Mouse (Mus musculus) heart, adult 18-20 months (tissue): Measurements from ENCODE around the gene Glyat. TPM values are rescaled to one million over a fixed set of nuclear protein-coding genes. Genes with fewer than 3 reads are reported as not detected.

Source experiments
- DNase-seq, 2 experiments: peaks; one replicate each; pipeline ENCODE4 v3.0.0; 2021 to 2022; ENCODE audit warnings: mixed read lengths in 1 of 2
- total RNA-seq, 2 experiments: library from RNA; stranded (reverse); gene quantifications; 2 replicates each; pipeline ENCODE4 v1.2.3; 2021

The Glyat gene
- total RNA-seq, 2 experiments from 2014 or later = not detected

- DNase-seq = no peak
Observed at GRCm38 (mm10) chr19:12684638-12685037, 51.5 kb downstream of the Glyat start.

DNA sequence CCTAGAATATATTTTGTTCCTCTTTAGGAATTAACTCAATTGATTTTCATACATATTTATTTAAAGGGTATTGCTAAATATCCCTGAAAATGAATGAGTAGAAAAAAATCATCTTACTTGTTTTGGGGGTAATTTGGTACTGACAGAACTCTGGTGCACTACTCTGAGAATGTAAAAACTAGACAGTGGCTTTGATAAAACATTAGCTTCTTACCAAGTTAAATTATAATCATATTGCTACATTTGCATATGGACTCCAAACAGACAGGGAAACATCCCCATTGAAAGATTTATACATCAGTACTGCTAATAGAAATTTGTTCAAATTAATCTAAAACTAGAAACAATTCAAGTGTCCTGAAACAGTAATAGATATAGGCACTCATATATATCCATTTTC is 52.1 kb downstream of the Glyat start:
- no peak for DNase-seq

- no peak for DNase-seq
Observed at GRCm38 (mm10) chr19:12695590-12695989, 62.5 kb downstream of the Glyat start, which contains the start of gene Keg1. Gene Keg1, plus strand, starts transcription at chr19:12695786.

DNA sequence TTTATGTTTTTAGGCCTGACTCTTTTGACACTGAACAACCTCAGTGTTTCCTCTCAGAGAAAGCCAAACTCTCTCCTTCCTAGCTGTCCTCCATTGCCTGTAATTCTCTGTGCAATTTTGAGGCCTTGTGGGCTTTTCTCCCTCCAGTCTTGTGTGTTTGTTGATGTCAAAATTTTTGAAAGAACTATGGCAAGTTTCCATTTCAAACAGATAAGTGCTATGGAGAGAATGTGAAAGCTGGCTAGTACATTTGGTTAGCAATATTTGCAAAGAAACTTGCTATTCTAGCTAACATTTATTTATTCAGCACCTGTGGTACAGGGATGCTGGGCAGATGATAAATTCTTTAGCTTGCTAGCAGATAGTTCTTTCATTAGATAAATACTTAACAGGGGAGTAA is 63.1 kb downstream of the Glyat start:
- DNase-seq = no peak

Other genes starting within 250 kb of the Glyat start
- not detected for gene Olfr1440, start 246.0 kb upstream of the Glyat start, total RNA-seq
- not detected for gene Olfr1441, start 215.9 kb upstream of the Glyat start, total RNA-seq
- gene Pfpl, start 205.4 kb upstream of the Glyat start, total RNA-seq = not detected
- 1 to 10 TPM; 7.6 to 9.6 TPM for gene Mpeg1, start 172.5 kb upstream of the Glyat start, total RNA-seq
- gene Dtx4, start 131.9 kb upstream of the Glyat start, total RNA-seq = 1 to 10 TPM; 4.8 to 6.1 TPM
- 1 to 10 TPM; 4.9 to 5.6 TPM for gene Fam111a, start 87.6 kb upstream of the Glyat start, total RNA-seq
- not detected for gene Gm4952, start 33.3 kb upstream of the Glyat start, total RNA-seq
- not detected for gene Olfr1442, start 37.1 kb downstream of the Glyat start, total RNA-seq
- gene Olfr1443, start 44.8 kb downstream of the Glyat start, total RNA-seq = not detected
- not detected for gene Keg1, start 62.5 kb downstream of the Glyat start, total RNA-seq
- 1 to 10 TPM in 1 of 2 experiments, under 1 TPM in 1; 0.94 to 1.7 TPM for gene Cntf, start 132.3 kb downstream of the Glyat start, total RNA-seq
- 10 to 100 TPM; 75.2 to 77.0 TPM for gene Zfp91, start 162.8 kb downstream of the Glyat start, total RNA-seq
- 1 to 10 TPM in 1 of 2 experiments, under 1 TPM in 1; 0.87 to 2.2 TPM for gene Lpxn, start 162.9 kb downstream of the Glyat start, total RNA-seq
- not detected for gene Gm5244, start 213.4 kb downstream of the Glyat start, total RNA-seq
- not detected for gene Olfr1444, start 224.0 kb downstream of the Glyat start, total RNA-seq